Mouse (Mus musculus): ENCODE measurements around the gene Hp. TPM values are rescaled to one million over a fixed set of nuclear protein-coding genes. Genes with fewer than 3 reads are reported as not detected.
A peak's percentile ranks its signal among the peaks of the same experiment; 100 is the strongest.

The Hp gene
- polyA plus RNA-seq, 1 experiment from 2014 or later = 246 TPM

DNA sequence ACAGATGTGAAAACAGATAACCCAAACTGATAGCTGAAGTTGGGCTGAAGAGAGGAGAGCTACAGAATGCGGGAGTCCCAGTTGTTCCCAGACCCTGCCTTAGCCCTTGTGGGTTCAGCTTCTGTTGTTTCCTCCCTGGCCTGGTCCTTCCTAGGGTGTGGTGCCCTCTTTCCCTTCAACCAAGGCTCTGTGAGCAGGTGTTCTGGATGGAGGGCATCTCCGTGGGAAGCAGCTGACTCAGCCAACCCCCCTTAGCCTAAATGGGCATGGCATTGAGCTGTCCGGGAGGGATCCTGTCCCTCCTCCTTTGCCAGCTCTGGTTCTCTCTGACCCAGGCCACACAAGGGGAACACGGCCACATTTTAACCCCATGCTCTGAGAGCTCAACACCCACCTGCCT, 2.7 kb downstream of the Hp start:
- Histone ChIP-seq H3K4me3 (ENCODE audit: low read depth, low read length) (peak overlapping the region; percentile 30), H3K36me3 (ENCODE audit: control insufficient read depth, insufficient read depth) (no peaks in the 10 kb centered on the region), H3K4me1 (ENCODE audit: control insufficient read depth, low read depth, low read length) (no peaks in the 10 kb centered on the region), H3K27me3 (ENCODE audit: control insufficient read depth, insufficient read depth, low read depth, low read length) (no peaks in the 10 kb centered on the region), H3K27ac (ENCODE audit: low read length) (no peak overlapping the region), H3K9me3 (replicated peaks; ENCODE audit: control insufficient read depth, low read length) (no peaks in the 10 kb centered on the region), H3K9ac (ENCODE audit: low read depth, low read length) (no peak overlapping the region), H3K4me2 (ENCODE audit: low read depth, low read length) (no peak overlapping the region)
- WGBS (ENCODE audit: insufficient replicate concordance) = 55% methylated on average over 4 of the region's 4 CpGs
- no peak for ATAC-seq (ENCODE audit: low read depth)

DNA sequence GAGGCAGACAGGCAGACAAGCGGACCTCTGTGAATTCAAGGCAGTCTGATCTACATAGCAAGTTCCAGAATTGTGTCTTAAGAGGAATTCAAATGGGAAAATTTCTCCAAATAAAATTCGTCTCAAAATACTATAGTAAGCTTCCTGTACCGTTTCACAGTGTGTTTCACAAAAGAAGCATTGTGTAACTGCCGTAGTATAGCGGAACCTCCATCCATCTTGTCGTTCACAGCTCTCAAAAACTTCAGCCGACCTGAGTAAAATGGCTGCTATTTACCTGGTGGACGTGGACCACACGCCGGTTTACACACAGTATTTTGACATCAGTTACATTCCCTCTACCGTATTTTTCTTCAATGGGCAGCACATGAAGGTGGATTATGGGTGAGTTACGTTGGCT, 7.8 kb downstream of the Hp start:
- Histone ChIP-seq H3K4me3 (ENCODE audit: low read depth, low read length) (no peak overlapping the region), H3K9ac (ENCODE audit: low read depth, low read length) (no peak overlapping the region), H3K27ac (ENCODE audit: low read length) (no peak overlapping the region), H3K4me2 (ENCODE audit: low read depth, low read length) (no peak overlapping the region), H3K27me3 (ENCODE audit: control insufficient read depth, insufficient read depth, low read depth, low read length) (no peaks in the 10 kb centered on the region), H3K4me1 (ENCODE audit: control insufficient read depth, low read depth, low read length) (peaks cover 6% of the 10 kb centered on the region), H3K36me3 (ENCODE audit: control insufficient read depth, insufficient read depth) (no peaks in the 10 kb centered on the region), H3K9me3 (replicated peaks; ENCODE audit: control insufficient read depth, low read length) (no peaks in the 10 kb centered on the region)
- 72% methylated on average over 12 of the region's 12 CpGs for WGBS (ENCODE audit: insufficient replicate concordance)
- no peak for ATAC-seq (ENCODE audit: low read depth)

DNA sequence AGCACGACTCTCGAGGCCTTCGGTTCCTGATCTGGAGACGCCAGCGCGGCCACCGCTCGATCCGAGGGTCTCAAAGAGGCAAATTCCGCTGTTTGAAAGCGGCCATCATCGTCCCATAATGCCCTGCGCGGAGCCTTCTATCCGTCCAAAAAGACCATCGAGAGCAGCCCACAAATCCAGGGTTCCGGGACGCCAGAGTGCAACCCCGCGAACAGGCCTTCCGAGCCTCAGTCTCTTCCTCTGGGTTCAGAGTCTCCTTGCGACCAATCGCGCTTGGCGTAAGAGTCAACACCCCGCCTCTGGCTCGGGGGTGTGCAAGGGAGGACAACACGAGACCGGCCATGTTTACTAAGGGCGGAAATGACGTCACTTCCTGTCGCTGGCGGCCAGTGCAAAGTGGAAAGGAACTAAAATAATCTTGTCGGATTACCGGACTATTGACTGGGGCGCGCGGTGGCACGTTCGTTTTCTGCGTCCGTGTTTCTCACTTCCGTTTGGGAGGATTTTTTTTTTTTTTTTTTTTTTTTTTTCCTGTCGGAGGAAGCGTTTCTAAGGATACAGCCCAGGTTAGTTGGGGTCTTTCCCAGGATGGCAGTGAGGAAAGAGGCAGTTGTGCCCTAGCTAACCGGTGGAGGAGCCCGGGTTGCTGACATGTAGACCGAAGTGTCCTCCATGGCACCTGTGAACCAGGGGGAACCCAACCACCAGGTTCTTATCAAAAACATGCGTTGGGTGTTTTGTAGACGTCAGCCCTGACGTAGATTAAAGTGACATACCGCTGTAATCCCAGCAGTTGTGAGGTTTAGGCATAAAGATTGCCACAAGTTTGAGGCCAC, 13.3 kb downstream of the Hp start, which contains the start of the genes Dhx38 and Txnl4b:
TSS of gene Dhx38 (minus strand) at position 364 of the 836 bp plus-strand sequence.
TSS of gene Txnl4b (plus strand) at position 395 of the 836 bp plus-strand sequence.
- under 1% methylated on average over 52 of the region's 52 CpGs for WGBS (ENCODE audit: insufficient replicate concordance)
- peaks cover 13% of the 10 kb centered on the region for H3K4me1 ChIP-seq (ENCODE audit: control insufficient read depth, low read depth, low read length)
- peak; percentile 99 for ATAC-seq (ENCODE audit: low read depth)
- no peaks in the 10 kb centered on the region for H3K27me3 ChIP-seq (ENCODE audit: control insufficient read depth, insufficient read depth, low read depth, low read length)
- H3K9ac ChIP-seq (ENCODE audit: low read depth, low read length) = peak within 1 kb of the TSS; percentile 90
- H3K9me3 ChIP-seq (replicated peaks; ENCODE audit: control insufficient read depth, low read length) = no peaks in the 10 kb centered on the region
- peak within 1 kb of the TSS; percentile 88 for H3K4me2 ChIP-seq (ENCODE audit: low read depth, low read length)
- peak within 1 kb of the TSS; percentile 83 for H3K27ac ChIP-seq (ENCODE audit: low read length)
- H3K36me3 ChIP-seq (ENCODE audit: control insufficient read depth, insufficient read depth) = peaks cover 8% of the 10 kb centered on the region
- peak within 1 kb of the TSS; percentile 86 for H3K4me3 ChIP-seq (ENCODE audit: low read depth, low read length)

DNA sequence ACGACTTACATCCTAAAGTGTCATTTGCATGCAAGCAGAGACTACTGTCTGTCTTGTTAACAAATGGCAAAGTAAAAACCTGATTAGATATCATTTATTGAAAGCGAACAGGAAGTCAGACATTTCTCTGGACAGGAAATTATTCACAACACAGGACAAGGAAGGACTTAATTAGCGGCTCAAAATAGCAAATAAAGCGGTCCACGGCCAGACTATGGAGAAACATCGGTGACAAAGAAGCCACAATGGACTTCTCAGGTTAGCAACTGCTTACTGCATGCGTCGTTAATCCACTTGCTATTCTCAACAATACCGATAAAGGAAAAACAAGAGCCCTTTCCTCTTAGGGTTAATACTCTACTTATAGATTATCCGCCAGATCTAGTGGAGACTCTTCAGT, 14.2 kb downstream of the Hp start:
- WGBS (ENCODE audit: insufficient replicate concordance) = 3% methylated on average over 10 of the region's 10 CpGs
- H3K9ac ChIP-seq (ENCODE audit: low read depth, low read length) = peak overlapping the region; percentile 90
- ATAC-seq (ENCODE audit: low read depth) = no peak
- H3K4me2 ChIP-seq (ENCODE audit: low read depth, low read length) = peak overlapping the region; percentile 74
- H3K4me3 ChIP-seq (ENCODE audit: low read depth, low read length) = peak overlapping the region; percentile 86
- H3K4me1 ChIP-seq (ENCODE audit: control insufficient read depth, low read depth, low read length) = peaks cover 13% of the 10 kb centered on the region
- H3K9me3 ChIP-seq (replicated peaks; ENCODE audit: control insufficient read depth, low read length) = no peaks in the 10 kb centered on the region
- H3K27ac ChIP-seq (ENCODE audit: low read length) = peak overlapping the region; percentile 83
- no peaks in the 10 kb centered on the region for H3K27me3 ChIP-seq (ENCODE audit: control insufficient read depth, insufficient read depth, low read depth, low read length)
- H3K36me3 ChIP-seq (ENCODE audit: control insufficient read depth, insufficient read depth) = peaks cover 17% of the 10 kb centered on the region

DNA sequence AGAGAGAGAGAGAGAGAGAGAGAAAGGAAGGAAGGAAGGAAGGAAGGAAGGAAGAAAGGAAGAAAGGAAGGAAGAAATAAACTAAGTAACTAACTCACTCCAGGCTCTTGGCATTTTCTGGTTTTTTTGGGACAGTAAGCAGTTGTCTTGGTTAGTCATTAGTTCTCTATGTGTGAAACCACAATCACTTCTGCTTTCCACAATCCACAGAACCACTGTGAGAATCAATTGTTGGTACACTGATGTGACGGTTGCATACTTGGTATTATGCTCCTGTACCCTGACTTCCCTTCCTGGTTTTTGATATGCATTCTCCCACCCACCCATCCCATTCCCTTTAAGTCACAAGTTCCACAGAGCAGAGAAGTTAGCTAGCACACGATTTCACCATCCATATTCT, 15.1 kb downstream of the Hp start:
- Histone ChIP-seq H3K9ac (ENCODE audit: low read depth, low read length) (no peak overlapping the region), H3K9me3 (replicated peaks; ENCODE audit: control insufficient read depth, low read length) (no peaks in the 10 kb centered on the region), H3K27me3 (ENCODE audit: control insufficient read depth, insufficient read depth, low read depth, low read length) (no peaks in the 10 kb centered on the region), H3K4me3 (ENCODE audit: low read depth, low read length) (no peak overlapping the region), H3K4me2 (ENCODE audit: low read depth, low read length) (0 out of 2 replicates have a peak overlapping the region, but pooled peaks have one; percentile 0), H3K36me3 (ENCODE audit: control insufficient read depth, insufficient read depth) (peaks cover 26% of the 10 kb centered on the region), H3K27ac (ENCODE audit: low read length) (no peak overlapping the region), H3K4me1 (ENCODE audit: control insufficient read depth, low read depth, low read length) (peaks cover 13% of the 10 kb centered on the region)
- 27% methylated on average over 2 of the region's 2 CpGs for WGBS (ENCODE audit: insufficient replicate concordance)
- ATAC-seq (ENCODE audit: low read depth) = no peak

DNA sequence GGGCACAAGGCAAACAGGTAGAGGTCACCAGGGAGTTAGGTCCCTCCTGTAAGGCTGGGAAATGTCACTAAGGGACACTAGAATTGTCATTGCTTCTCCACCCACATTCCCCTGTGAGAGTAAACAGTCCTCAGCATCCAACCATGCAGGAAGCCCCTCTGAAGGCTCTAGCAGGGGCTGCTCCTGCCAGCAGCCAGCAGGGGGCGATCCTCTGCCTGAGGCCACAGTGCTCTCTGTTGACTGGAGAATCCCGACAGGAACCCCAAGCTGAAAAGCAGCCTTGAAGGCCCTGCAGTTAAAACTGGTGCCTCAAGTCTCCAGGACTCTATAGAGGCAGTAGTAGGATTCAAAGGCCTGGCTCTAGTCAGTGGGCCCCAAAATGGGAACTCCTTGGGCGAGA, 27.3 kb downstream of the Hp start:
- WGBS (ENCODE audit: insufficient replicate concordance) = 43% methylated on average over 3 of the region's 3 CpGs
- Histone ChIP-seq H3K4me1 (ENCODE audit: control insufficient read depth, low read depth, low read length) (no peaks in the 10 kb centered on the region), H3K27ac (ENCODE audit: low read length) (no peak overlapping the region)

DNA sequence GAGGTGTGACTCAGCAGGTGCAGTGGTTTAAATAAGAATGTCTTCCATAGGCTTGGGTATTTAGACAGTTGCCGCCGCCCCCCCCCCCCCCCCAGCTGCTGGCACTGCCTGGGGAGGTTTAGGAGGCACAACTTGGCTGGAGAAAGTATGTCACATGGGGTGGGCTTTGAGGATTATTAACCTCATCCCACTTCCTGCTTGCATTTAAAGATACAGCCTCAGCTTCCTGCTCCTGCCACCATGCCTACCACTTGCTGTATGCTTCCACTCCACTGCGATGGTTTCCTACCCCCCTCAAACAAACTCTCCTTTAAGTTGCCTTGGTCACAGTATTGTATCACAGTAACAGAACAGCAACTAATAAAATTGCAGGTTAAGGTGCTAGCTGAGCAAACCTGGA, 34.9 kb downstream of the Hp start:
- Histone ChIP-seq H3K4me1 (ENCODE audit: control insufficient read depth, low read depth, low read length) (no peaks in the 10 kb centered on the region), H3K27ac (ENCODE audit: low read length) (no peak overlapping the region), H3K27me3 (ENCODE audit: control insufficient read depth, insufficient read depth, low read depth, low read length) (no peaks in the 10 kb centered on the region), H3K9ac (ENCODE audit: low read depth, low read length) (no peak overlapping the region), H3K4me2 (ENCODE audit: low read depth, low read length) (no peak overlapping the region), H3K9me3 (replicated peaks; ENCODE audit: control insufficient read depth, low read length) (no peaks in the 10 kb centered on the region), H3K36me3 (ENCODE audit: control insufficient read depth, insufficient read depth) (peaks cover 15% of the 10 kb centered on the region), H3K4me3 (ENCODE audit: low read depth, low read length) (no peak overlapping the region)
- no peak for ATAC-seq (ENCODE audit: low read depth)
- WGBS (ENCODE audit: insufficient replicate concordance) = 12% methylated on average over 3 of the region's 3 CpGs

More for the DNA sequence above, 27.3 kb downstream of the Hp start:
- no peak overlapping the region for H3K9ac ChIP-seq (ENCODE audit: low read depth, low read length)
- H3K4me3 ChIP-seq (ENCODE audit: low read depth, low read length) = no peak overlapping the region
- H3K4me2 ChIP-seq (ENCODE audit: low read depth, low read length) = no peak overlapping the region
- no peaks in the 10 kb centered on the region for H3K27me3 ChIP-seq (ENCODE audit: control insufficient read depth, insufficient read depth, low read depth, low read length)
- H3K9me3 ChIP-seq (replicated peaks; ENCODE audit: control insufficient read depth, low read length) = no peaks in the 10 kb centered on the region
- ATAC-seq (ENCODE audit: low read depth) = no peak
- H3K36me3 ChIP-seq (ENCODE audit: control insufficient read depth, insufficient read depth) = peaks cover 76% of the 10 kb centered on the region

DNA sequence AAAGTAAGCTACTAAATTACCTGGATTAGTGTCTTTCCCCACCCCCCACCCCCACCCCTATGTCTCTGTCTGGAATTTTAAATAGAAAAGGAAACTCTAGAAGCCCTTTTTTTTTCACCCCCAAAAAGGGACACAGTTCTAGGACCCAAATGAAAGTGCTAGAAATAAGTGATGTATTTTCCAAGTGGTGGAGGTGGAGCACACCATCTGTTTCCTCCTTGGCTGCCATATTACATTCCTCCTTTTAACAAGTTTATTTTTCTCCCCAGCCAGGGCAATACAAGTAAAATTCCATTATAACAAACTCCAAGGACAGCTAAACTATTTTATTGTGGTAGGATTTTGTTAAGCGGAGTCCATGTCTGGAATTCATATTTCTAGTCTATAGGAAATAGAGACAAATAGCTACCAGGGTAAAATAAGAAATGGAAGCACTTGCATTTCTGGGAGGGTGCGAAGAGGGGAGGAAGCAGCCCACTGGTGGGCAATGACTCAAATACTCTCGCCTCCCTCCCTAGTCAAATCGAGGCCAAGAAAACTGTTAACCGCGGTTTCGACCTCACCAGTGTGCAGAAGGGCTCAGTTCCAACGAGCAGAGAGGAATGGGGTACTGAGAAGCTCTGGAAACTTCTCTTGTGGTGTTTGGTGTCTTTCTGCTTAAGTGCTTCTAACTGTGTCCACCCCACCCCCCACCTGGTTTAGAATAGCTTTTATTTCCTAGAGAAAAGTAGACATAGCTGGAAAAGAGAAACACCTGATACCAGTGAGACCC, 36.0 kb downstream of the Hp start:
- no peaks in the 10 kb centered on the region for H3K9me3 ChIP-seq (replicated peaks; ENCODE audit: control insufficient read depth, low read length)
- H3K27ac ChIP-seq (ENCODE audit: low read length) = no peak overlapping the region
- no peak overlapping the region for H3K4me2 ChIP-seq (ENCODE audit: low read depth, low read length)
- peaks cover 5% of the 10 kb centered on the region for H3K36me3 ChIP-seq (ENCODE audit: control insufficient read depth, insufficient read depth)
- WGBS (ENCODE audit: insufficient replicate concordance) = 59% methylated on average over 8 of the region's 8 CpGs
- no peak for ATAC-seq (ENCODE audit: low read depth)
- no peak overlapping the region for H3K9ac ChIP-seq (ENCODE audit: low read depth, low read length)
- H3K4me1 ChIP-seq (ENCODE audit: control insufficient read depth, low read depth, low read length) = no peaks in the 10 kb centered on the region
- H3K4me3 ChIP-seq (ENCODE audit: low read depth, low read length) = no peak overlapping the region
- H3K27me3 ChIP-seq (ENCODE audit: control insufficient read depth, insufficient read depth, low read depth, low read length) = no peaks in the 10 kb centered on the region

DNA sequence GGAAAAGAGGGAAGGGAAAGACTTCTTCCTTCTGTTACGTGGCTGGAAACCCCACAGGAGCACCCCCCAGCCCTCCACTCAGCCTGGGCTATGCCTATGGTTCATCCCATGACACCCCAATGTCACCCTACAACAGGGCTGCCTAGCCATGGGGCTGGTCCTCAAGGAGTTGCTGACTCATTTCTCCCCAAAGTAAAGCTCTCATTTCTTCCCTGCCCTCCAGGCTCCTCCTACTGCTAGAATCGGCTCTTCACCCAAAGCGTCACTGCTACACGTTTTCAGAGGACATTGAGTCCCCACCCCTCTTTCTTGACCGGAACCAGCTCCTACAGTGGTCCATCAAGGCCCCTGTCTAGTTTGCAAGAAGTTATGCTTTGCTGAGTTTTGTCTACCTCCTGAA, 36.8 kb downstream of the Hp start:
- Histone ChIP-seq H3K27ac (ENCODE audit: low read length) (no peak overlapping the region), H3K4me3 (ENCODE audit: low read depth, low read length) (no peak overlapping the region), H3K4me2 (ENCODE audit: low read depth, low read length) (no peak overlapping the region), H3K4me1 (ENCODE audit: control insufficient read depth, low read depth, low read length) (no peaks in the 10 kb centered on the region), H3K9me3 (replicated peaks; ENCODE audit: control insufficient read depth, low read length) (no peaks in the 10 kb centered on the region), H3K36me3 (ENCODE audit: control insufficient read depth, insufficient read depth) (no peaks in the 10 kb centered on the region), H3K27me3 (ENCODE audit: control insufficient read depth, insufficient read depth, low read depth, low read length) (no peaks in the 10 kb centered on the region), H3K9ac (ENCODE audit: low read depth, low read length) (no peak overlapping the region)
- WGBS (ENCODE audit: insufficient replicate concordance) = 53% methylated on average over 5 of the region's 5 CpGs
- ATAC-seq (ENCODE audit: low read depth) = no peak

Measured in liver, embryonic 16.5 days (tissue).